ENCODE assay signal across 16 mouse cellular contexts in genomic region chr11:35262289-35262941, GRCm38 (mm10).
DNase-seq lines count a peak whose midpoint lies in the region; ATAC-seq lines count a peak whose summit lies in the region.
"Had no signal": no experiment of that assay in that cellular context is flagged by ENCODE, and none has a peak within 500 bp of the region (broad histone marks: within the 10 kb centered on the region; RNA-seq: fewer than 3 reads in every experiment).

No protein-coding gene starts in this region.

- no peak overlapping the region for H3K27ac ChIP-seq in kidney, embryonic 16.5 days (ENCODE audit: low read length)
- H3K27ac ChIP-seq: gastrocnemius, adult 2 months; liver, embryonic 14.5 days; midbrain, embryonic 12.5 days; neural tube, embryonic 15.5 days had no signal

- ATAC-seq in cerebellum, adult (ENCODE audit: insufficient number of reproducible peaks, low FRiP score, low TSS enrichment), result no peak
- peak; percentile 92 for ATAC-seq in kidney, embryonic 16.5 days (ENCODE audit: low FRiP score, low TSS enrichment)
- ATAC-seq in erythroblast, adult 5-6 weeks (replicated peaks; ENCODE audit: low FRiP score, poor library complexity, severe bottlenecking), result no peak

- no peak overlapping the region for H3K9ac ChIP-seq in kidney, embryonic 16.5 days (replicated peaks; ENCODE audit: low read length)
- H3K9ac ChIP-seq: liver, embryonic 14.5 days; midbrain, embryonic 12.5 days; neural tube, embryonic 15.5 days had no signal

- DNase-seq in cerebellum, postnatal 25 days, result peak; percentile 45 to 52
- DNase-seq in kidney, postnatal 10 days, result no peak
- peak; percentile 31 for DNase-seq in urinary bladder, postnatal 14 days (ENCODE audit: low spot score)
- no peak for DNase-seq in urinary bladder, postnatal 10 days (ENCODE audit: low spot score)
- DNase-seq in telencephalon, adult 2 months (ENCODE audit: low read depth, low spot score), result peak; percentile 74
- DNase-seq: adrenal gland, postnatal 36 days; cerebellum, adult 9-11 months; gastrocnemius, adult 2 months; kidney, adult 18-20 months had no signal

- H3K4me2 ChIP-seq in kidney, embryonic 16.5 days (replicated peaks; ENCODE audit: low read depth, low read length), result no peak overlapping the region
- H3K4me2 ChIP-seq: midbrain, embryonic 12.5 days; neural tube, embryonic 15.5 days had no signal

- peaks cover 3% of the 10 kb centered on the region for H3K9me3 ChIP-seq in kidney, embryonic 16.5 days (ENCODE audit: low read length)
- H3K9me3 ChIP-seq: neural tube, embryonic 15.5 days had no signal

- H3K27me3 ChIP-seq in kidney, embryonic 16.5 days (ENCODE audit: insufficient read depth, low read length), result no peaks in the 10 kb centered on the region

- WGBS in kidney, embryonic 16.5 days, result 44% methylated on average over 12 of the region's 12 CpGs

- peaks cover 14% of the 10 kb centered on the region for H3K4me1 ChIP-seq in kidney, embryonic 16.5 days (ENCODE audit: insufficient read depth, low read length)
- H3K4me1 ChIP-seq: midbrain, embryonic 12.5 days had no signal

- no peak overlapping the region for H3K4me3 ChIP-seq in kidney, embryonic 16.5 days (ENCODE audit: low read length)
- H3K4me3 ChIP-seq: erythroblast, embryonic 14.5 days; gastrocnemius, adult 2 months; midbrain, embryonic 12.5 days; neural tube, embryonic 15.5 days had no signal

- no peaks in the 10 kb centered on the region for H3K36me3 ChIP-seq in kidney, embryonic 16.5 days (ENCODE audit: insufficient read depth, low read length)
- H3K36me3 ChIP-seq: midbrain, embryonic 12.5 days; neural tube, embryonic 15.5 days had no signal

Comparison
In these comparisons a context has a peak if more than half of its experiments do, and no peak if none do; other contexts are left out.
1. DNase-seq: peak in cerebellum, postnatal 25 days (2 of 2), urinary bladder, postnatal 14 days (single experiment) and telencephalon, adult 2 months (single experiment); none in kidney, postnatal 10 days (single experiment) and urinary bladder, postnatal 10 days (single experiment).